Mouse (Mus musculus) heart, embryonic 14.5 days (tissue): ENCODE data around the gene Nudt17. TPM values are rescaled to one million over a fixed set of nuclear protein-coding genes. Genes with fewer than 3 reads are reported as not detected.
"Not testable (repeated sequence)": the region's sequence is repeated elsewhere in the genome, so short reads cannot be mapped to it uniquely, and the experiment has no call there.

Experiments
- ATAC-seq: fragments of 200-750 bp; cut with Nextera tagmentation; 2 replicates; pipeline ENCODE4 v1.8.0; 2017; ENCODE audit warnings: low read depth, moderate TSS enrichment; ENCODE audit not compliant: insufficient number of reproducible peaks, insufficient read depth, low FRiP score
- H3K27ac ChIP-seq, 2 experiments: fragments of 200-500 bp in 1 of 2; fragments of 300-500 bp in 1 of 2; sonication (generic) in 1 of 2; replicated peaks in 1 of 2; 2 replicates each; pipeline ENCODE4 v1.5.1; 2012 to 2014; ENCODE audit warnings: low read depth in 2 of 2, low read length in 2 of 2, control low read depth in 1 of 2, mild to moderate bottlenecking in 1 of 2, mixed read lengths in 1 of 2; ENCODE audit not compliant: control insufficient read depth in 1 of 2, insufficient read depth in 1 of 2
- H3K27me3 ChIP-seq: fragments of 300-500 bp; sonication (generic); 2 replicates; pipeline ENCODE4 v1.6.1; 2014; ENCODE audit warnings: mild to moderate bottlenecking, low read length, control low read depth; ENCODE audit not compliant: control insufficient read depth, insufficient read depth
- H3K36me3 ChIP-seq: fragments of 300-500 bp; sonication (generic); 2 replicates; pipeline ENCODE4 v1.6.1; 2014; ENCODE audit warnings: mild to moderate bottlenecking, control low read depth, low read length, mixed read lengths; ENCODE audit not compliant: control insufficient read depth, insufficient read depth
- H3K4me1 ChIP-seq, 2 experiments: fragments of 200-500 bp in 1 of 2; fragments of 300-500 bp in 1 of 2; sonication (generic) in 1 of 2; 2 replicates each; pipeline ENCODE4 v1.6.1; 2012 to 2014; ENCODE audit warnings: low read length in 2 of 2, control low read depth in 1 of 2, mixed read lengths in 1 of 2; ENCODE audit not compliant: control insufficient read depth in 2 of 2, insufficient read depth in 2 of 2
- H3K4me2 ChIP-seq: fragments of 300-500 bp; sonication (generic); 2 replicates; pipeline ENCODE4 v1.6.1; 2014; ENCODE audit warnings: mild to moderate bottlenecking, low read length
- H3K4me3 ChIP-seq, 2 experiments: fragments of 200-500 bp in 1 of 2; fragments of 300-500 bp in 1 of 2; sonication (generic) in 1 of 2; 2 replicates each; pipeline ENCODE4 v1.5.1; 2012 to 2014; ENCODE audit warnings: low read length in 2 of 2, mild to moderate bottlenecking in 2 of 2, control low read depth in 1 of 2, low read depth in 1 of 2, moderate library complexity in 1 of 2; ENCODE audit not compliant: control insufficient read depth in 1 of 2, insufficient read depth in 1 of 2
- H3K9ac ChIP-seq: fragments of 300-500 bp; sonication (generic); 2 replicates; pipeline ENCODE4 v1.6.1; 2014; ENCODE audit warnings: mild to moderate bottlenecking, low read length
- H3K9me3 ChIP-seq: fragments of 300-500 bp; sonication (generic); 2 replicates; pipeline ENCODE4 v1.6.1; 2016; ENCODE audit warnings: low read length, control low read depth; ENCODE audit not compliant: control insufficient read depth
- WGBS: fragments of 180-500 bp; shearing (Covaris S2); extraction: QIAGEN DNeasy Blood & Tissue Kit; methylation state at CpG from one replicate; pipeline ENCODE4 v1.1.7; 2014; 5-methylcytosine and 5-hydroxymethylcytosine counted together
- polyA plus RNA-seq: library from polyadenylated mRNA; unstranded; fragments of >200 nt; fragmentation: Nextera tagmentation; extraction: Ambion mirVana; gene quantifications from 2 replicates; pipeline ENCODE4 v1.2.1, GENCODE M21; 2014

The Nudt17 gene
- polyA plus RNA-seq, 1 experiment from 2014 or later: 8.8 TPM

- Histone ChIP-seq H3K9ac (no peak overlapping the region), H3K27me3 (no peaks in the 10 kb centered on the region), H3K36me3 (no peaks in the 10 kb centered on the region), H3K4me3 (no peak overlapping the region), H3K4me2 (no peak overlapping the region), H3K4me1 (peaks cover 5 to 6% of the 10 kb centered on the region in 2 experiments; a peak in 3 of 4 replicates), H3K9me3 (no peaks in the 10 kb centered on the region), H3K27ac (no peak overlapping the region)
- ATAC-seq: no peak
- 83% methylated on average over 5 of the region's 5 CpGs for WGBS
These were observed 36.8 kb downstream of the Nudt17 start for GRCm38 (mm10) chr3:96671519-96671918.

- ATAC-seq: peak; percentile 91
- H3K27ac ChIP-seq: no peak within 1 kb of the TSS
- H3K9me3 ChIP-seq: no peaks in the 10 kb centered on the region
- H3K36me3 ChIP-seq: no peaks in the 10 kb centered on the region
- no peaks in the 10 kb centered on the region for H3K27me3 ChIP-seq
- 6% methylated on average over 35 of the region's 35 CpGs for WGBS
- peak within 1 kb of the TSS; percentile 38 to 60 for H3K4me3 ChIP-seq
- H3K4me2 ChIP-seq: peak within 1 kb of the TSS; percentile 72
- peaks cover 5 to 6% of the 10 kb centered on the region in 2 experiments; a peak in 3 of 4 replicates for H3K4me1 ChIP-seq
- peak within 1 kb of the TSS; percentile 56 for H3K9ac ChIP-seq
These were observed 38.5 kb downstream of the Nudt17 start, which contains the start of gene Ankrd35 for GRCm38 (mm10) chr3:96669727-96670468. TSS of gene Ankrd35 (plus strand) at chr3:96670131.

GRCm38 (mm10) chr3:96668424-96669067 lies 39.8 kb downstream of the Nudt17 start:
- H3K27ac ChIP-seq: no peak overlapping the region
- no peak overlapping the region for H3K4me2 ChIP-seq
- H3K4me3 ChIP-seq: no peak overlapping the region
- WGBS: 90% methylated on average over 5 of the region's 5 CpGs
- no peaks in the 10 kb centered on the region for H3K27me3 ChIP-seq
- H3K9me3 ChIP-seq: no peaks in the 10 kb centered on the region
- no peak for ATAC-seq
- H3K4me1 ChIP-seq: peaks cover 9 to 12% of the 10 kb centered on the region in 2 experiments
- H3K9ac ChIP-seq: no peak overlapping the region
- H3K36me3 ChIP-seq: no peaks in the 10 kb centered on the region

GRCm38 (mm10) chr3:96667316-96667715 lies 41.0 kb downstream of the Nudt17 start:
- Histone ChIP-seq H3K9ac (no peak overlapping the region), H3K27me3 (no peaks in the 10 kb centered on the region), H3K4me3 (no peak overlapping the region), H3K4me1 (peaks cover 13 to 15% of the 10 kb centered on the region in 2 experiments), H3K4me2 (no peak overlapping the region), H3K36me3 (no peaks in the 10 kb centered on the region), H3K27ac (no peak overlapping the region), H3K9me3 (no peaks in the 10 kb centered on the region)
- no peak for ATAC-seq
- 40% methylated on average over 1 of the region's 1 CpGs for WGBS

GRCm38 (mm10) chr3:96666916-96667315 lies 41.4 kb downstream of the Nudt17 start:
- Histone ChIP-seq H3K4me3 (no peak overlapping the region), H3K27me3 (no peaks in the 10 kb centered on the region), H3K9me3 (no peaks in the 10 kb centered on the region), H3K4me2 (no peak overlapping the region), H3K27ac (no peak overlapping the region), H3K4me1 (peaks cover 13 to 15% of the 10 kb centered on the region in 2 experiments), H3K36me3 (no peaks in the 10 kb centered on the region), H3K9ac (no peak overlapping the region)
- WGBS: 89% methylated on average over 5 of the region's 5 CpGs
- ATAC-seq: no peak

- H3K36me3 ChIP-seq, H3K27ac ChIP-seq, H3K9ac ChIP-seq, H3K9me3 ChIP-seq, ATAC-seq, H3K4me2 ChIP-seq, H3K27me3 ChIP-seq, H3K4me3 ChIP-seq: not testable (repeated sequence)
- peaks cover 13 to 15% of the 10 kb centered on the region in 2 experiments for H3K4me1 ChIP-seq
- WGBS: 84% methylated on average over 7 of the region's 7 CpGs
These were observed 42.5 kb downstream of the Nudt17 start for GRCm38 (mm10) chr3:96665732-96666363.

- ATAC-seq: peak; percentile 57; the same call in 1 of the 2 replicates
- Histone ChIP-seq H3K9ac (peak overlapping the region; percentile 63), H3K36me3 (no peaks in the 10 kb centered on the region), H3K4me2 (peak overlapping the region; percentile 74), H3K9me3 (no peaks in the 10 kb centered on the region), H3K27me3 (no peaks in the 10 kb centered on the region), H3K4me1 (peaks cover 7 to 9% of the 10 kb centered on the region in 2 experiments; a peak in 2 of 4 replicates), H3K27ac (0 out of 4 replicates have a peak overlapping the region, but pooled peaks of 1 of the 2 experiments have one; percentile 19), H3K4me3 (peak overlapping the region; percentile 29 to 37)
- 6% methylated on average over 17 of the region's 18 CpGs for WGBS
These were observed 44.7 kb downstream of the Nudt17 start for GRCm38 (mm10) chr3:96663432-96664239.
